Mouse (Mus musculus) ES-E14 (cell line): Measurements from ENCODE around the gene Mlf1.

Experiments
- CHD2 ChIP-seq: IDR thresholded peaks from 2 replicates; pipeline ENCODE4 v1.6.1; 2014; ENCODE audit warnings: mild to moderate bottlenecking, low read depth, low read length, inconsistent platforms
- MAFK ChIP-seq: IDR thresholded peaks from 2 replicates; pipeline ENCODE4 v1.6.1; 2014; ENCODE audit warnings: mild to moderate bottlenecking, low read depth, low read length, inconsistent platforms; ENCODE audit not compliant: insufficient read depth

DNA sequence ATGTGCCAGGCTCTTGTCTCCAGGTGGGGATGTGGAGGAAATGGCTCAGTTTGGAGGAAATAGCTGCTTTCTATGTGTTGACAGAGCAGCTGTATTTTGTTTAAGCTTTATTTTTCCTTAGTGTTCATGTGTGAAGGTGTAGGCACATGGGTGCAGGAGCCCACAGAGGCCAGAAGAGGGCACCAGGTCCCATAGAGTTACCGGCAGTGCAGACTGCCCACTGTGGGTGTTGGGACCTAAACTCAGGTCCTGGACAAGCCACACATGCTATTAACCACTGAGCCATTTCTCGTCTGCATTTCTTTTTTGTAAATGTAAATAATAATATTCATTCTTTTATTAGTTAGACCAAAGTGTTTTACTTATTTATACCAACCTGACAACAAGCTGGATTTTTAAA is 73.2 kb downstream of the Mlf1 start:
- TF ChIP-seq CHD2 (no peak), MAFK (no peak)
